Mouse (Mus musculus): Measurements from ENCODE around the gene Hoxd4.

DNA sequence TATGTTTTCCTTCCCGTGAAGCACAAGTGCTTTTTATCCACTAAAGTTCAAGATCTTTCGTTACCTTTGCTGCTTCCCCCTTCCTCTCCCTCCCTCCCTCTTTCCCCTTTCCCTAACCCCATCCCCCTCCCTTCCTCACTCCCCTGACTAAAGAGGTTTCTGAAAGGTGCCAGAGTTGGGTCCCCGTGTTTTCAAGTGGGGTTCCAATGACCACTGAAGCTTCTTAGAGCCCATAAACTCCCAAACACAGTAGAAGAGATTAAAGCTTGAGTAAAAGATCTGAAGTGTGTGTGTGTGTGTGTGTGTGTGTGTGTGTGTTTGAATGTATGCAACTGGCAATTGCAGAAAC, 42.5 kb upstream of the Hoxd4 start:
- TF ChIP-seq GATA1 (IDR thresholded peaks at IDR 0.05; ENCODE audit: low read length) (no peak), TAL1 (IDR thresholded peaks at IDR 0.05; ENCODE audit: low read length) (no peak)
